28 mouse cellular contexts compared by ENCODE assay signal in genomic region chr14:18342749-18343148, GRCm38 (mm10). TPM values are rescaled to one million over a fixed set of nuclear protein-coding genes. Genes with fewer than 3 reads are reported as not detected.
DNase-seq lines count a peak whose midpoint lies in the region; ATAC-seq lines count a peak whose summit lies in the region.
"Had no signal": no experiment of that assay in that cellular context is flagged by ENCODE, and none has a peak within 500 bp of the region (broad histone marks: within the 10 kb centered on the region; RNA-seq: fewer than 3 reads in every experiment).

No protein-coding gene starts in this region.

- no peak overlapping the region for H3K4me2 ChIP-seq in embryonic facial prominence, embryonic 12.5 days (replicated peaks)
- H3K4me2 ChIP-seq in forebrain, embryonic 11.5 days (ENCODE audit: low read depth, low read length, severe bottlenecking): no peak overlapping the region
- H3K4me2 ChIP-seq: embryonic facial prominence, embryonic 13.5 days; embryonic facial prominence, embryonic 15.5 days; forebrain, embryonic 13.5 days; forebrain, embryonic 15.5 days had no signal

- no peak overlapping the region for H3K4me3 ChIP-seq in embryonic facial prominence, embryonic 12.5 days
- no peak overlapping the region for H3K4me3 ChIP-seq in embryonic facial prominence, embryonic 10.5 days
- no peak overlapping the region for H3K4me3 ChIP-seq in forebrain, embryonic 11.5 days (ENCODE audit: low read depth, low read length)
- H3K4me3 ChIP-seq: embryonic facial prominence, embryonic 13.5 days; embryonic facial prominence, embryonic 15.5 days; erythroblast, embryonic 14.5 days; forebrain, embryonic 10.5 days; forebrain, embryonic 13.5 days; forebrain, embryonic 15.5 days had no signal

- no peaks in the 10 kb centered on the region for H3K27me3 ChIP-seq in embryonic facial prominence, embryonic 12.5 days
- no peaks in the 10 kb centered on the region for H3K27me3 ChIP-seq in embryonic facial prominence, embryonic 10.5 days (replicated peaks; ENCODE audit: low read depth, poor library complexity, severe bottlenecking)
- no peaks in the 10 kb centered on the region for H3K27me3 ChIP-seq in forebrain, embryonic 11.5 days (ENCODE audit: control insufficient read depth, insufficient read depth, low read length)
- H3K27me3 ChIP-seq: CH12.LX; embryonic facial prominence, embryonic 13.5 days; embryonic facial prominence, embryonic 15.5 days; forebrain, embryonic 13.5 days; forebrain, embryonic 15.5 days; Patski had no signal

- no peaks in the 10 kb centered on the region for H3K9me3 ChIP-seq in embryonic facial prominence, embryonic 12.5 days
- no peaks in the 10 kb centered on the region for H3K9me3 ChIP-seq in embryonic facial prominence, embryonic 10.5 days
- no peaks in the 10 kb centered on the region for H3K9me3 ChIP-seq in forebrain, embryonic 11.5 days (ENCODE audit: control insufficient read depth, low read length)
- H3K9me3 ChIP-seq: embryonic facial prominence, embryonic 13.5 days; embryonic facial prominence, embryonic 15.5 days; forebrain, embryonic 10.5 days; forebrain, embryonic 13.5 days; forebrain, embryonic 15.5 days; G1E had no signal

- WGBS in embryonic facial prominence, embryonic 12.5 days: 87% methylated on average over 2 of the region's 2 CpGs
- 88% methylated on average over 2 of the region's 2 CpGs for WGBS in embryonic facial prominence, embryonic 10.5 days
- WGBS in forebrain, embryonic 11.5 days: 84% methylated on average over 2 of the region's 2 CpGs

- 0 out of 2 replicates have a peak, but pooled peaks have one; percentile 52 for ATAC-seq in embryonic facial prominence, embryonic 12.5 days (ENCODE audit: insufficient number of reproducible peaks, insufficient read depth, low FRiP score, low TSS enrichment)
- ATAC-seq in forebrain, embryonic 11.5 days (replicated peaks; ENCODE audit: low FRiP score): no peak
- ATAC-seq: CD4-positive, CD25-positive, alpha-beta regulatory T cell, adult 4 months; forebrain, embryonic 13.5 days; forebrain, embryonic 15.5 days; forebrain, postnatal 0 days; Patski had no signal

- H3K9ac ChIP-seq in embryonic facial prominence, embryonic 12.5 days: no peak overlapping the region
- H3K9ac ChIP-seq in forebrain, embryonic 11.5 days (ENCODE audit: low read length): no peak overlapping the region
- H3K9ac ChIP-seq: embryonic facial prominence, embryonic 13.5 days; embryonic facial prominence, embryonic 15.5 days; forebrain, embryonic 13.5 days; forebrain, embryonic 15.5 days; forebrain, postnatal 0 days had no signal

- no peaks in the 10 kb centered on the region for H3K36me3 ChIP-seq in embryonic facial prominence, embryonic 12.5 days
- H3K36me3 ChIP-seq in embryonic facial prominence, embryonic 10.5 days (replicated peaks): no peaks in the 10 kb centered on the region
- no peaks in the 10 kb centered on the region for H3K36me3 ChIP-seq in forebrain, embryonic 11.5 days (ENCODE audit: control insufficient read depth, insufficient read depth, low read length)
- H3K36me3 ChIP-seq: embryonic facial prominence, embryonic 13.5 days; embryonic facial prominence, embryonic 15.5 days; forebrain, embryonic 10.5 days; forebrain, embryonic 15.5 days; G1E had no signal

- no peaks in the 10 kb centered on the region for H3K4me1 ChIP-seq in embryonic facial prominence, embryonic 12.5 days
- no peaks in the 10 kb centered on the region for H3K4me1 ChIP-seq in embryonic facial prominence, embryonic 10.5 days
- no peaks in the 10 kb centered on the region for H3K4me1 ChIP-seq in forebrain, embryonic 11.5 days (replicated peaks; ENCODE audit: control insufficient read depth, insufficient read depth, low read length)
- H3K4me1 ChIP-seq: embryonic facial prominence, embryonic 13.5 days; embryonic facial prominence, embryonic 15.5 days; forebrain, embryonic 13.5 days; forebrain, embryonic 15.5 days had no signal

- DNase-seq in embryonic facial prominence, embryonic 10.5 days (ENCODE audit: low spot score): no peak
- peak; percentile 70 for DNase-seq in heart, adult 11 months
- no peak for DNase-seq in heart, adult 8-10 months (ENCODE audit: low spot score)
- peak; percentile 19 for DNase-seq in R1 (ENCODE audit: low read depth, low spot score)
- DNase-seq in forebrain, embryonic 11.5 days (ENCODE audit: low spot score): no peak
- DNase-seq: adrenal gland, adult 2 months; adrenal gland, postnatal 10 days; adrenal gland, postnatal 25 days; B cell, adult 2 months; cerebellum, adult 11 months; cerebellum, adult 18-20 months; cerebellum, adult 8-10 months; cerebellum, adult 9-11 months; cerebellum, postnatal 14 days; cerebellum, postnatal 36 days; embryo, embryonic 11 days; forebrain, postnatal 0 days had no signal

- H3K27ac ChIP-seq in embryonic facial prominence, embryonic 12.5 days: no peak overlapping the region
- H3K27ac ChIP-seq in embryonic facial prominence, embryonic 10.5 days (replicated peaks): no peak overlapping the region
- H3K27ac ChIP-seq in forebrain, embryonic 11.5 days (ENCODE audit: low read depth, low read length): no peak overlapping the region
- H3K27ac ChIP-seq: embryonic facial prominence, embryonic 13.5 days; embryonic facial prominence, embryonic 15.5 days; forebrain, embryonic 10.5 days; forebrain, embryonic 13.5 days; forebrain, embryonic 15.5 days had no signal

RNA-seq across cellular contexts. Expression of gene Ube2e1, which starts 11.1 kb away (rescaled TPM):
- 156 and 157 TPM in 2 replicates for polyA plus RNA-seq in embryonic facial prominence, embryonic 12.5 days (2016; fragmentation: Nextera tagmentation; extraction: Ambion mirVana)
- 163 and 165 TPM in 2 replicates for polyA plus RNA-seq in embryonic facial prominence, embryonic 10.5 days (2016; fragmentation: Nextera tagmentation; extraction: Ambion mirVana)
- 10 to 100 TPM; 37.6 to 46.9 (median 40.8) TPM for total RNA-seq in heart, adult 8-10 months (2022)
- 65.5 and 65.7 TPM in 2 replicates for polyA plus RNA-seq in forebrain, embryonic 11.5 days (2014; fragmentation: Nextera tagmentation; extraction: Ambion mirVana)

Comparison
In these comparisons a context has a peak if more than half of its experiments do, and no peak if none do; other contexts are left out.
1. DNase-seq: peak in heart, adult 11 months (single experiment) and R1 (single experiment); none in embryonic facial prominence, embryonic 10.5 days (single experiment), heart, adult 8-10 months (single experiment) and forebrain, embryonic 11.5 days (single experiment).